Mouse (Mus musculus): ENCODE data around the gene Necap1. TPM values are rescaled to one million over a fixed set of nuclear protein-coding genes. Genes with fewer than 3 reads are reported as not detected.

The Necap1 gene
- total RNA-seq, 2 experiments from 2014 or later, result 158 to 160 TPM

DNA sequence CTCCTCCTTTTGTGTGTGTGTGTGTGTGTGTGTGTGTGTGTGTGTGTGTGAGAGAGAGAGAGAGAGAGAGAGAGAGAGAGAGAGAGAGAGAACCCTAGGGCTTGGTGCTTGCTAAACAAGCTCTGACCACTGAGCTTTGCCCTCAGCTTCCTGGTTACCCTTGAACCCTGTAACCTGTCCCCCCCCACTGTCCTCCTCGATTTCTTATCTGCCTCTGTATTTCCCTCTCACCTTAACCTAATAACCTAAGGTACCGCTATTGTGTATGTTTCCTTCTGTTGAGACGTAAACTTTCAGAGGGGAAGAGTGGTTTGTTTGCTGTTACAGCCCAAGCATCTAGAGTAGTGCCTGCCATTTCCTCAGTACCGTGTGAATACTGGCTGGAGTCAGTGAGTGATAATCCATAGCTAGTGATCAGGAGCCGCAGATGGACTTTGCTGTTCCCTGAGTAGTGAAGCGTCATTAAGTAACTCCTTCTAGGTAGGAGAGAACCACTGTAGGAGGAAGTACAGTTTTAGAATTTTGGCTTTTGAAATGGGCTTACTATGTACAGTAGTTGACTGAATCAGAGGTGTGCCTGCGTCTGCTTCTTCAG is 5.0 kb downstream of the Necap1 start:
- intact Hi-C loops (cut with DNase I), result no loop called here
- no peak for DNase-seq (ENCODE audit: extremely low spot score in 1 of 2, low spot score in 2 of 2)

DNA sequence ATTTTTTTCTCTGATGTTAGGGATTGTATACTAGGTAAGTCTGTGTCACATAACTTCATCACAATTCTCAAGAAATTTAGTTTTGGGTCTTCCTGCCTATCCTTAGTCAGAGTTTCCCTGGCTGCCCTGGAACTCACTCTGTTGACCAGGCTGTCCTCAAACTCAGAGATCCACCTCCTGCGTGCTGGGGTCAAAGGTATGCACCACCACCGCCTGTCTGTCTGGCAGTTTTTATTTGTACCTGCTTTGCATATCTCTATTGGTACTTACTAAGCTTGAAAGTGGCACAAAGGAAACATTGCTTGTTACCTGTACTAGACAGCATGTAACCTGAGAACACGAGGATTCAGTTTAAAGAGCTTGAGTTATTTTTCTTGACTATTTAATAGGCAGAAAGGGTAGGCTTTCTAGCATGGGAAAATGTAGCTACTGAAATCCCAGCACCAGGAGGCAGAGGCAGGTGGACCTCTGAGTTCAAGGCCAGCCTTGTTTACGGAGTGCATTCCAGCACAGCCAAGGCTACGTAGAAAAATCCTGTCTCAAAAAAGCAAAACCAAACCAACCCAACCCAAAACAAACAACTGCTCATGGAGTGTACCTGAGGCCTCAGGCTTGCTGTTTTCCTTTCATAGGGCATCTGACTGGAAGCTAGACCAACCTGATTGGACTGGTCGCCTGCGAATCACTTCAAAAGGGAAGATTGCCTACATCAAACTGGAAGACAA is 5.7 kb downstream of the Necap1 start:
- intact Hi-C loops (cut with DNase I), result loop anchor here (10.0 kb wide), 1 partner anchor 1525 kb away; no protein-coding TSS in a partner anchor
- no peak for DNase-seq (ENCODE audit: extremely low spot score in 1 of 2, low spot score in 2 of 2)

DNA sequence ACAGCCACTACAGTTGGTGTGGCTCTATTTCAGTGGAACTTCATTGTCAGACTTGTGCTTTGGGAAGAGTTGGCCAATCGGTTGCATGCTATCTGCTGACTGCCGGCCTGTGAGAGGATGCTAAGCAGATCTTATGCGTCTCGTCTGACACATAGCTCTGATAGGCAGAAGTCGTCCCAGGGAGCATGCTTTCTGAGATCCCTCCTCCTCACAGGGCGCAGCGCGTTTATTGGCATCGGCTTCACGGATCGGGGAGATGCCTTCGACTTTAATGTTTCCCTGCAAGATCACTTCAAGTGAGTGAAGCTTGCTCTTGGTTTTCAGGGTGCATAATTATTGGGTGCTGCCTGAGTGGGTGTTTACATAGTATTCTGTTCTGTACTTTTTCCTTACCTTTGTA is 7.0 kb downstream of the Necap1 start:
- intact Hi-C loops (cut with DNase I), result loop anchor here (10.0 kb wide), 1 partner anchor 1524 kb away; no protein-coding TSS in a partner anchor
- DNase-seq (ENCODE audit: extremely low spot score in 1 of 2, low spot score in 2 of 2), result no peak

DNA sequence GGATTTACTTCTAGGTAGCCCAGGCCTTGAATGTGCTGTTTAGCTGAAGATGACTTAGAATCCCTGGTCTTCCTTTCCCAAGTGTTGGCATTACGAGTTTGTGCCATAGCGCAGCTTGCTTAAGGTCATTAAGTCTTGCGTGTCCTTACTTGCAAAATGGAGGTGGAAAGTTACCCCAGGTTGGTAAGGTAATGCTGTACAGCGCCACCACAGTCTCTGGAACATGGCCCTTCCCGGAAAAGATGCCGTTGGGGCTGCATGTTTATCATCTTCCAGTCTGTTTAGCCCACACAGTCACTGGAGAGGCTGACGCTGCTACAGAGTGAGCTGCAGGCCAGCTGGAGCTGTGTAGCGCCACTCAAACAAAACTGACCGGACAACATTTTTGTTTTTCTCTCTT is 9.3 kb downstream of the Necap1 start:
- no peak for DNase-seq (ENCODE audit: extremely low spot score in 1 of 2, low spot score in 2 of 2)
- intact Hi-C loops (cut with DNase I), result loop anchor here (10.0 kb wide), 1 partner anchor 1521 kb away; no protein-coding TSS in a partner anchor

DNA sequence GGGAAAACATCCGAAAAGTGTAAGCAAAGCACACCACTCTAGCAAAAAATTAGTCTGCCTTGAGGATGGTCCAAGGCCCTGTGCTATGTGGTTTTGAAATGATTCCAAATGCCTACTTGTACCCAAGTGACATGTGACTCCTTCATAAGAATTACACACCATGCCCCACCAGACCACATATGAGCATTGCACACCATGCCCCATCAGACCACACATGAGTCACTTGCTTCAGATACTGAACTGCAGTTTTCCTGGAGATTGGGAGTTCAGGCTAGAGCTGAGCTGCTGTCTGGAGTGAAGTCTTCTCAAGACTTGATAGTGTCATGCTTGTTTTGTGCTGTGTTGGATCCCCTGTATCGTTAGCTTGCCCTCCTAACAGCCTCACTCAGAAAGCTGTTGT is 15.3 kb downstream of the Necap1 start:
- intact Hi-C loops (cut with DNase I), result loop anchor here (10.0 kb wide), 1 partner anchor 1515 kb away; no protein-coding TSS in a partner anchor
- DNase-seq (ENCODE audit: extremely low spot score in 1 of 2, low spot score in 2 of 2), result no peak

DNA sequence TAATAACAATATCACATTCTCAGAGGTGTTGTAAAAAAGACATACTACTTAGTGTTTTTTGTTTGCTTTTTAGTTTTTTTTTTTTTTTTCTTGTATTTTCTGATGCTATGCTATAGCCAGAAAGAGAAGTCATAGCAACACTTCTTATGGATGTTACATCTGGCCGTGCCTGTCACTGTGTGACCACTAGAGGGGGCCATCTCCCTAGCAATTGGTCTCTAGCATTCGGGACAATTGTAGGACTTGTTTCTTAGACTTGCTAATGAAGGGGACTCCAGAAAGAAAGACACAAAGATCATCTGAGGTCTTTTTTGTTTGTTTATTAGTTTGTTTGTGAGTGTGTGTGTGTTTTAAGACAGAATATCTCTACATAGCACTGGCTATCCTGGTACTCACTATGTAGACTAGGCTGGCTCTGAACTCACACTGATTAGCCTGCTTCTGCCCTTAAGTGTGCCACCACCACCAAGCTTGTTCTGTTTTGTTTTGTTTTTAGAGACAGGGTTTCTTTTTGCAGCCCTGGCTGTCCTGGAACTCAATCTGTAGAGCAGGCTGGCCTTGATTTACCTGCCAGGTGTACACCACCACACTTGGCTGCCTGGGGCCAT is 18.3 kb downstream of the Necap1 start:
- intact Hi-C loops (cut with DNase I), result loop anchor here (5.0 to 10.0 kb wide), 2 partner anchors 1365 to 1482 kb away; no protein-coding TSS in a partner anchor
- peak; percentile 67 to 73 for DNase-seq (ENCODE audit: extremely low spot score in 1 of 2, low spot score in 2 of 2)

DNA sequence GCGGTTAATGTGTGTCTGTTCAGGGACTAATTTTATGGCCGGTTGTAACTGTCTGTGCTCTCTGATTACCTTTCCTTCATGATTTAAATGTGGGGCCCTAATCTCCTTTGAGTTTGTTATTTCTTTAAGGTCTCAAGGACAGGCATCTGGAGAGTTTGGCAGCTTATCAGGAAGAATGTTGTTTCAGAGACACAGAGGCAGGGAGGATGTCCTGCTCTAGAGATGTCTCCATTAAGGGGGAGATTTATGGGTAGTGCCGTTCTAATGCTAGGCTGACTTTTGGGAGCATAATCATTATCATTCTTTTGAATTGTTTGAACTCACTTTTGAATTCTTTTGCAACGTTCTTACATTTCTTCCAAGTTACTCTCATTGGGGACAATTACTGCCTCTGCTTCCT is 45.6 kb downstream of the Necap1 start:
- no peak for DNase-seq (ENCODE audit: extremely low spot score in 1 of 2, low spot score in 2 of 2)
- intact Hi-C loops (cut with DNase I), result no loop called here

DNA sequence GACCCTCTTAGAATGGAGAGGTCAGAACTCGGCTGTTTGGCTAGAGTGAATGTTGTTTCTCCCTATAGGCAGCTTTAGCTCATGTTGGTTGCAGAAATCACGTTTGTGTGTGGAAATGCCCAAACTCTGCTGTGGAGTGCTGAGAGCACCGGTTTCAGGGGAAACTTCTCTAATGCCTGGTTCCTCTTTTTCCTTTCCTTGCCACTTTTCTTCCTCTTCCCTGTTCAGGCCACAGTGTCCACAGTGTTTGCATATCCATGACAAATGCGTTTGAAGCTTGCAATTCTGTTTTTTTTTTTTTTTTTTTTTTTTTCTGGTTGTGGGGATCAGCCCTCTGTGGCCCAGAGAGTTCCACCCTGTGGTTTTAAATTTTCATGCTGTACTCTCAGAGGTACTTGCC is 47.2 kb downstream of the Necap1 start, which contains the start of gene Clec4a1:
Gene Clec4a1, plus strand, starts transcription at position 398 of the 400 bp plus-strand sequence.
- DNase-seq (ENCODE audit: extremely low spot score in 1 of 2, low spot score in 2 of 2), result no peak
- intact Hi-C loops (cut with DNase I), result no loop called here

DNA sequence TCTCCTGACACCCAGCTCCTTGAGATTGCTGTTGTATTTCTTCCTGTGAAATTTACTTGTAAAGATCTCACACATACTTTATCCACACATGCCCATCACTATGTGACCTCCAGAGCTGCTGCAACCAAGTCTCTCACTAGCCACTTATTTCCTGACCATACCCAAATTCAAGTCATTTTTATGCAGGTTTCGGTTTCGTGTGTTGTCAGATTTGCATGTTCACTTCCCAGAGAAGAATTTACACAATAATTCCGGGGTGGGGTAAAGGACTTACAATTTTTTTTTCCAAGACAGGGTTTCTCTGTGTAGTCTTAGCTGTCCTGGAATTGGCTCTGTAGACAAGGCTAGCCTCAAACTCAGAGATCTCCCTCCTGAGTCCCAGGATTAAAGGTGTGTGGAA is 60.6 kb downstream of the Necap1 start:
- no peak for DNase-seq (ENCODE audit: extremely low spot score in 1 of 2, low spot score in 2 of 2)
- intact Hi-C loops (cut with DNase I), result no loop called here

Small RNA genes lying within 50 kb of the gene (microRNA-seq; reads per million reads assigned to microRNA genes)
- not detected for gene Mir7231

Other genes starting within 250 kb of the Necap1 start
- not detected for gene Dppa3, start 248.1 kb upstream of the Necap1 start, total RNA-seq (2021)
- not detected for gene Nanog, start 167.0 kb upstream of the Necap1 start, total RNA-seq (2021)
- 100 to 1,000 TPM; 127 to 133 TPM for gene Slc2a3, start 72.8 kb upstream of the Necap1 start, total RNA-seq (2021)
- 10 to 100 TPM; 26.7 to 30.3 TPM for gene Foxj2, start 54.6 kb upstream of the Necap1 start, total RNA-seq (2021)
- gene C3ar1, start 18.3 kb upstream of the Necap1 start, total RNA-seq (2021), result under 1 TPM; 0.89 to 0.97 TPM
- under 1 TPM; 0.30 to 0.43 TPM for gene Clec4a1, start 47.4 kb downstream of the Necap1 start, total RNA-seq (2021)
- under 1 TPM; 0.81 to 0.88 TPM for gene Clec4a3, start 78.0 kb downstream of the Necap1 start, total RNA-seq (2021)
- gene Clec4a4, start 115.9 kb downstream of the Necap1 start, total RNA-seq (2021), result not detected
- not detected for gene Clec4b1, start 175.5 kb downstream of the Necap1 start, total RNA-seq (2021)
- gene Clec4a2, start 232.0 kb downstream of the Necap1 start, total RNA-seq (2021), result 1 to 10 TPM in 1 of 2 experiments, under 1 TPM in 1; 0.67 to 2.5 TPM